Mouse (Mus musculus): ENCODE measurements around the gene Gm11032.
"Not testable (repeated sequence)": the region's sequence is repeated elsewhere in the genome, so short reads cannot be mapped to it uniquely, and the experiment has no call there.

Gm11032 gene

GRCm38 (mm10) chr11:4627636-4628035, 7.8 kb downstream of the Gm11032 start:
- DNase-seq = no peak

GRCm38 (mm10) chr11:4629861-4630280, 10.0 kb downstream of the Gm11032 start:
- peak; percentile 44 for DNase-seq

- no peak for DNase-seq
Measured at GRCm38 (mm10) chr11:4633420-4633819, 13.6 kb downstream of the Gm11032 start.

- no peak for DNase-seq
Measured at GRCm38 (mm10) chr11:4634395-4634794, 14.5 kb downstream of the Gm11032 start.

- DNase-seq = no peak
Measured at GRCm38 (mm10) chr11:4636782-4637342, 17.0 kb downstream of the Gm11032 start.

GRCm38 (mm10) chr11:4637534-4638234, 17.8 kb downstream of the Gm11032 start, which contains the start of gene Ascc2:
Ascc2 (plus strand) TSS chr11:4637747.
- peak; percentile 98 for DNase-seq

GRCm38 (mm10) chr11:4638261-4638660, 18.4 kb downstream of the Gm11032 start:
- DNase-seq = no peak

- peak; percentile 85 for DNase-seq
Measured at GRCm38 (mm10) chr11:4641185-4641584, 21.3 kb downstream of the Gm11032 start.

GRCm38 (mm10) chr11:4643722-4644121, 23.9 kb downstream of the Gm11032 start:
- peak; percentile 52 for DNase-seq

- not testable (repeated sequence) for DNase-seq
Measured at GRCm38 (mm10) chr11:4645180-4645579, 25.3 kb downstream of the Gm11032 start.

- DNase-seq = peak; percentile 53
Measured at GRCm38 (mm10) chr11:4646409-4646808, 26.5 kb downstream of the Gm11032 start.

- DNase-seq = no peak
Measured at GRCm38 (mm10) chr11:4659818-4660217, 40.0 kb downstream of the Gm11032 start.

GRCm38 (mm10) chr11:4660309-4661025, 40.6 kb downstream of the Gm11032 start:
- DNase-seq = peak; percentile 32

- peak; percentile 56 for DNase-seq
Measured at GRCm38 (mm10) chr11:4661324-4661723, 41.5 kb downstream of the Gm11032 start.

GRCm38 (mm10) chr11:4661871-4662495, 42.1 kb downstream of the Gm11032 start:
- DNase-seq = peak; percentile 43

GRCm38 (mm10) chr11:4662496-4662878, 42.6 kb downstream of the Gm11032 start:
- no peak for DNase-seq
